Mouse (Mus musculus) forebrain, embryonic 15.5 days (tissue): ENCODE data around the gene Zfp747. TPM values are rescaled to one million over a fixed set of nuclear protein-coding genes. Genes with fewer than 3 reads are reported as not detected.
A peak's percentile ranks its signal among the peaks of the same experiment; 100 is the strongest.
"Not testable (repeated sequence)": the region's sequence is repeated elsewhere in the genome, so short reads cannot be mapped to it uniquely, and the experiment has no call there.

ENCODE experiments used
- ATAC-seq: fragments of 200-750 bp; cut with Nextera tagmentation; replicated peaks from 2 replicates; pipeline ENCODE4 v1.8.0; 2017; ENCODE audit warnings: mild to moderate bottlenecking, moderate TSS enrichment, moderate library complexity
- H3K27ac ChIP-seq: fragments of 300-500 bp; sonication (generic); replicated peaks from 2 replicates; pipeline ENCODE4 v1.5.1; 2015; ENCODE audit warnings: mild to moderate bottlenecking, inconsistent platforms
- H3K27me3 ChIP-seq: fragments of 300-500 bp; sonication (generic); 2 replicates; pipeline ENCODE4 v1.6.1; 2015; ENCODE audit warnings: inconsistent platforms
- H3K36me3 ChIP-seq: fragments of 300-500 bp; sonication (generic); 2 replicates; pipeline ENCODE4 v1.6.1; 2015; ENCODE audit warnings: mild to moderate bottlenecking, inconsistent platforms
- H3K4me1 ChIP-seq: fragments of 300-500 bp; sonication (generic); 2 replicates; pipeline ENCODE4 v1.6.1; 2015; ENCODE audit warnings: inconsistent platforms
- H3K4me2 ChIP-seq: fragments of 300-500 bp; sonication (generic); replicated peaks from 2 replicates; pipeline ENCODE4 v1.6.1; 2015; ENCODE audit warnings: mild to moderate bottlenecking, inconsistent platforms
- H3K4me3 ChIP-seq: fragments of 300-500 bp; sonication (generic); 2 replicates; pipeline ENCODE4 v1.5.1; 2015; ENCODE audit warnings: mild to moderate bottlenecking, inconsistent platforms
- H3K9ac ChIP-seq: fragments of 300-500 bp; sonication (generic); replicated peaks from 2 replicates; pipeline ENCODE4 v1.6.1; 2015; ENCODE audit warnings: mild to moderate bottlenecking, inconsistent platforms
- H3K9me3 ChIP-seq: fragments of 300-500 bp; sonication (generic); 2 replicates; pipeline ENCODE4 v1.6.1; 2016; ENCODE audit warnings: inconsistent platforms
- WGBS: fragments of 180-500 bp; shearing (Covaris S2); methylation state at CpG from one replicate; pipeline ENCODE4 v1.1.7; 2015; ENCODE audit warnings: mixed read lengths; 5-methylcytosine and 5-hydroxymethylcytosine counted together
- polyA plus RNA-seq: library from polyadenylated mRNA; unstranded; fragments of >200 nt; fragmentation: Nextera tagmentation; extraction: Ambion mirVana; gene quantifications from 2 replicates; pipeline ENCODE4 v1.2.1, GENCODE M21; 2015

Zfp747 gene
- 7.6 and 8.9 TPM in 2 replicates for polyA plus RNA-seq

DNA sequence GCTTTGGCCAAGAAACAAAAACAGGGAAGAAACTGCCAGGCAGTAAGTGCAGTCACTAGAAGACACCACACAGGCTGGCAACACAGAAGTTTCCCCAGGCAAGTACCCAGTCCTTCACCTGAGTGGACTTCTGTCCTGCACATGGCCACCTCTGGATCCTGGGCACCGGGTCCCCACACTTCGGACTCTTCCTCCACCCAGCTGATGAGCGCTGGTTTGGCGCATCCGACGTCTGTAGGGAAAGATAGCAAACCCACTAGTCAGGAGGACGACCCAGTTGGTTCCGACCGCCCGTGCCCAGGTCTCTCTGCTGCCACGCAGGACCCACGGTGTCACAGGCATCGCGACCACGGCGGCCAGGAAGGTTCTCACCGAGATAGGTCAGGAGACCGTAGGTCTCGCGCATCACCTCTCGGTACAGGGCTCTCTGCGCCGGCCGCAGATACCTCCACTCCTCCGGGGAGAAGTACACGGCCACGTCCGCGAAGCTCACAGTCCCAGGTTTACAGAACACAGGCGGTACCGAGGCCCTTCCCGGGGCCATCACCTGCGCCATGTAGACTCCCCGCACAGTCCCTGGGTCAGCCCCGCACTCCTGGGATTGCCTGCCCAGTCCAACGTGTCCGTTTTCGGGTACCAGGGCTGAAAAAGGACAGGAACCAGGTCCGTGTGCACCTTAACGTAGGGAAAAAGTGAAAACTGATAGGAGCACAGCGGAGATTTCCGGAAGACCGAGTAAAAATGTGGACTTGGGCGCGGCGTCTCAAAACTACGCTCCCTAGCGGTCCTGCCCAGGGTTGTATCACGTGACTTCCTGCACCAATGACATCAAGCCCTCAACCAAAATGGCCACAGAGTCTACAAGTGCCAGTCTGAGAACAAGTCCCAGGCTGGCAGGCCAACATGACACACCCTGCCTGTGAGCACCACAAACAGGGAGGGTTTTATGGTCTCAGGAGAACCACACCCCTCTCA is at the start of gene Zfp747:
Zfp747 (minus strand) TSS at position 780 of the 975 bp plus-strand sequence.
- peak within 1 kb of the TSS; percentile 78 for H3K4me2 ChIP-seq
- H3K27me3 ChIP-seq, H3K9me3 ChIP-seq, H3K36me3 ChIP-seq, H3K4me1 ChIP-seq: not testable (repeated sequence)
- H3K4me3 ChIP-seq, result peak within 1 kb of the TSS; percentile 76
- 2% methylated on average over 49 of the region's 49 CpGs for WGBS
- peak within 1 kb of the TSS; percentile 75 for H3K9ac ChIP-seq
- H3K27ac ChIP-seq, result peak within 1 kb of the TSS; percentile 75
- peak; percentile 93 for ATAC-seq

DNA sequence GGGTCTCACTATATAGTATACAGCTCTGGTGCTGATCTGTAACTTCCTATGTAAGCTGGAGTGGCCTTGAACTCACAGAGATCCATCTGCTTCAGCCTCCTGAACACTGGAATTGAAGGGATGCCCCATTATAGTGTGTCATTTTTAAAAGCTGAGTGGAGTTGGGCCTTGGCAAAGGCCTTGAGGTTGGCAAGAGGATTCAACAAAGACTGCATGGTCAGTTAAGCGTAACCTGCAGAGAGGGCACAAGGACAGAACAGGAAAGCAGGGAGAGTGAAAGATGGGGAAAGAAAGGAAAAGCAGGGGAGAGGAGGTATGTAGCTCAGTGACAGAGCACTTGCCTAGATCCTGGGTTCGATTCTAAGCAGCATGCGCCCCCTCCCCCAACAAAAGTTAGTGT is 49.4 kb upstream of the Zfp747 start:
- H3K27me3 ChIP-seq, result peaks cover 12% of the 10 kb centered on the region
- H3K36me3 ChIP-seq, result no peaks in the 10 kb centered on the region
- no peak overlapping the region for H3K4me3 ChIP-seq
- H3K9me3 ChIP-seq, result no peaks in the 10 kb centered on the region
- H3K9ac ChIP-seq, result no peak overlapping the region
- no peak overlapping the region for H3K27ac ChIP-seq
- ATAC-seq, result no peak
- no peak overlapping the region for H3K4me2 ChIP-seq
- H3K4me1 ChIP-seq, result peaks cover 16% of the 10 kb centered on the region
- WGBS, result 87% methylated on average over 3 of the region's 3 CpGs

DNA sequence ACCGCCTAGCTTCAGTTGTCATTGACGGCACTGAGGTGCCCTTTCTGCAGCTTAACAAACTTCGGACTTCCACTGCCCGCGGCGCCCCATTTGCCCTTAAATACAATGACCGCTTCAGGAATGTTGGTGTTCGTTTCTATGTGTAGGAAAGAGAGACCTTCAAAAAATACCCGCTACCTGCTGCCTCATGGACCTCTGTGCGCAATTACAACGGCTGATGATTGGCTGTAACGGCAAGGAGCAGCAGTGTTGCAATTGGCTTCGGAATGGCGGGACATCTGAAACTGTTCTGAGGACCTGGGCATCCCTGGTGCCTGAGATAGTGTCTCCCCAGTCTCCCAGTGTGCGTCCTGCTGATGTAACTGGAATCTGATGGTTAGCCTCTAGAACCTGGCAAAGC is 46.4 kb upstream of the Zfp747 start:
- H3K9ac ChIP-seq, result peak overlapping the region; percentile 92
- peak overlapping the region; percentile 98 for H3K4me2 ChIP-seq
- H3K4me3 ChIP-seq, result peak overlapping the region; percentile 74
- H3K9me3 ChIP-seq, result no peaks in the 10 kb centered on the region
- no peaks in the 10 kb centered on the region for H3K36me3 ChIP-seq
- H3K27ac ChIP-seq, result peak overlapping the region; percentile 79
- peaks cover 16% of the 10 kb centered on the region for H3K4me1 ChIP-seq
- H3K27me3 ChIP-seq, result peaks cover 12% of the 10 kb centered on the region
- WGBS, result 1% methylated on average over 15 of the region's 15 CpGs
- ATAC-seq, result peak; percentile 67

DNA sequence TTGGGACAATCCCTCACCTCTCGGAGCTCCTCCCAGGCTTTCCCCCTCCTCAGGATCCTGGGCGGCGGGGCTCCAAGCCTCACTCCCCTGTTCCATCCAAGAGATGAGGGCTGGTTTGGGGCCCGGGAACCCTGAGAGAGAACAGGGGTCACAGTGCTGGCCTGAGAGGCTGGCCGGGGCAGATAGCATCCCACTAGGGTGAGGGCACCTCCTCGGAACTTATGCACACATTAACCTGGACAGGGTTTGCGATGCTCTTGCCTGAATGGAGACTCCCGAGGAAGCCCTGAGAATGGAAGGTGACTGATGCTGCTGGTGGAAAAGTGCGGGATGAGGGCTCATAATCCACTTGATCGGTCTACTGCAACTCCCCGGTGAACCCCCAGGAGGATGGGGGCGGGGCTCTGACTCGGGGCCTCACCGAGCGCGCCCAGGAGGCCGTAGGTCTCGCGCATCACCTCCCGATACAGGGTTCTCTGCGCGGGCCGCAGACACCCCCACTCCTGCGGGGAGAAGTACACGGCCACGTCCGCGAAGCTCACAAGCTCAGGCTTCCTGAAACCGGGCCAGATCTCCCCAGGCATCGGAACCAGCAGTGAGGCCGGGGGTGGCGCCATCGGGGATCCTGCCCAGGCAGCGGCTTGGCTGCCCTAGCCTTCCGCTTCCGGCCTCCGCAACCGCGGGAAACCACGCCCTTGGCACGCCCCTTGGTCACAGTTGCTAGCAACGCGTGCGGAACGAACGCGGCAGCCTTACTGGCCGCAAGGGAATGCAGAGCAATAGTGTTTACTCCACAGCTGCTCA is 45.7 kb upstream of the Zfp747 start, which contains the start of gene Zfp688:
Zfp688 (minus strand) TSS at position 681 of the 804 bp plus-strand sequence.
- H3K27ac ChIP-seq, result peak within 1 kb of the TSS; percentile 79
- H3K4me2 ChIP-seq, result peak within 1 kb of the TSS; percentile 98
- peak within 1 kb of the TSS; percentile 74 for H3K4me3 ChIP-seq
- H3K27me3 ChIP-seq, result peaks cover 12% of the 10 kb centered on the region
- H3K4me1 ChIP-seq, result peaks cover 16% of the 10 kb centered on the region
- no peaks in the 10 kb centered on the region for H3K36me3 ChIP-seq
- H3K9ac ChIP-seq, result peak within 1 kb of the TSS; percentile 92
- ATAC-seq, result peak; percentile 97
- 1% methylated on average over 48 of the region's 48 CpGs for WGBS
- no peaks in the 10 kb centered on the region for H3K9me3 ChIP-seq

DNA sequence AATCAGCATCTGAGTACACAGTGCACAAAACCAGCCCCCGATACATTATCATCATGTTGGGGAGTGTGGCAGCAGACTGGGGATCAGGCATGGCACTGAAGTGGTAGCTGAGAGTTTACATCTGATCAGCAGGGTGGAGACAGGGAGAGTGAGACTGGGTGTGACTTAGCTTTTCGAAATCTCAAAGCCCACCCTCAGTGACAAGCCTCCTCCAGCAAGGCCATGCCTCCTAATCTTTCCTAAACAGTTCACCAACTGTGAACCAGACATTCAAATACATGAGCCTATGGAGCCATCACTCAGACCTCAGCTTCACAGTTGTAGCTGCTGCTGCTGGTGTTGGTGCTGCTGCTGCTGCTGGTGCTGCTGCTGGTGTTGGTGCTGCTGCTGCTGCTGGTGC is 35.6 kb upstream of the Zfp747 start:
- WGBS, result 77% methylated on average over 2 of the region's 2 CpGs
- H3K27ac ChIP-seq, result no peak overlapping the region
- H3K4me2 ChIP-seq, result no peak overlapping the region
- 0 out of 2 replicates have a peak, but pooled peaks cover under 1% of the 10 kb centered on the region for H3K4me1 ChIP-seq
- no peak for ATAC-seq
- no peaks in the 10 kb centered on the region for H3K27me3 ChIP-seq
- H3K36me3 ChIP-seq, result no peaks in the 10 kb centered on the region
- H3K9me3 ChIP-seq, result no peaks in the 10 kb centered on the region
- no peak overlapping the region for H3K9ac ChIP-seq
- no peak overlapping the region for H3K4me3 ChIP-seq

DNA sequence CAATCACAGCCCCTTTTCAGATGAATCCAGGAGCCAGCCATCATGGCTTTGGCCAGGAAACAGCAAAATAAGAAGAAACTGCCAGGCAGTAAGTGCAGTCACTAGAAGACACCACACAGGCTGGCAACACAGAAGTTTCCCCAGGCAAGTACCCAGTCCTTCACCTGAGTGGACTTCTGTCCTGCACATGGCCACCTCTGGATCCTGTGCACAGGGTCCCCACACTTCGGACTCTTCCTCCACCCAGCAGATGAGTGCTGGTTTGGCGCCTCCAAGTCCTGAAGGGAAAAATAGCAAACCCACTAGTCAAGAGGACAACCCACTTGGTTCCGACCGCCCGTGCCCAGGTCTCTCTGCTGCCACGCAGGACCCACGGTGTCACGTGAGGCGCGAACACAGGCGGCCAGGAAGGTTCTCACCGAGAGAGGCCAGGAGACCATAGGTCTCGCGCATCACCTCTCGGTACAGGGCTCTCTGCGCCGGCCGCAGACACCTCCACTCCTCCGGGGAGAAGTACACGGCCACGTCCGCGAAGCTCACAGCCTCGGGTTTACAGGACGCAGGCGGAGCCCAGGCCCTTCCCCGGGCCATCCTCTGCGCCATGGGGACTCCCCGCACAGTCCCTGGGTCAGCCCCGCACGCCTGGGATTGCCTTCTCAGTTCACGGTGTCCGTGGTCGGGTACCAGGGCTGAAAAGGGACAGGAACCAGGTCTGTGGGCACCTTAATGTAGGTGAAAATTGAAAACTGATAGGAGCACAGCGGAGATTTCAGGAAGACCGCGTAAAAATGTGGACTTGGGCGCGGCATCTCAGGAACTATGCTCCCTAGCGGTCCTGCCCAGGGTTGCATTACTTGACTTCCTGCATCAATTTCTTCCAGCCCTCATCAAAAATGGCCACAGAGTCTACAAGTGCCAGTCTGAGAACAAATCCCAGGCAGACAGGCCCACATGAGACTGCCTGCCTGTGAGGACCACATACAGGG is 30.4 kb upstream of the Zfp747 start, which contains the start of gene Zfp764:
Zfp764 (minus strand) TSS at position 821 of the 986 bp plus-strand sequence.
- not testable (repeated sequence) for H3K36me3 ChIP-seq, H3K9me3 ChIP-seq, H3K4me1 ChIP-seq, H3K27me3 ChIP-seq
- ATAC-seq, result peak; percentile 88
- 5% methylated on average over 40 of the region's 40 CpGs for WGBS
- H3K27ac ChIP-seq, result peak within 1 kb of the TSS; percentile 75
- H3K4me3 ChIP-seq, result peak within 1 kb of the TSS; percentile 54
- H3K9ac ChIP-seq, result peak within 1 kb of the TSS; percentile 73
- peak within 1 kb of the TSS; percentile 95 for H3K4me2 ChIP-seq

DNA sequence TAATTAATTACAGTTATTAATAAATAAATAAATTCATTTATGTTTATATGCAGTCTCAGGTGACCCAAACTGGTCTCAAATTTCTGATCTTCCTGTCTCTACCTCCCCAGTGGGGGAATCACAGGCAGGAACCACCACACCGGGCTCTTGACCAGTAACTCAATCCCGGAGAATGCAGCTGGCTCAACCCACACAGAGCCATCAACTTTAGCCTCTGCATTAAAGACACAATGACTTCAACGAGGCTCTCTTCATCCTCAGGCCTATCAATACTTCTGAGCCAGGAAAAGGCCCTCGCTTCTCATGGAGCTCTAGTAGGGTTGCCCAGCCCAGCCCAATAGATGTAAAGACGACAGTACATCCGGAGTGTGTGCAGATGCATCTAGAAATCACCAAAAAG is 28.3 kb upstream of the Zfp747 start:
- H3K27ac ChIP-seq, H3K4me2 ChIP-seq, H3K27me3 ChIP-seq, H3K9me3 ChIP-seq, H3K36me3 ChIP-seq, H3K4me3 ChIP-seq, ATAC-seq, H3K4me1 ChIP-seq, H3K9ac ChIP-seq: not testable (repeated sequence)
- 98% methylated on average over 6 of the region's 6 CpGs for WGBS

DNA sequence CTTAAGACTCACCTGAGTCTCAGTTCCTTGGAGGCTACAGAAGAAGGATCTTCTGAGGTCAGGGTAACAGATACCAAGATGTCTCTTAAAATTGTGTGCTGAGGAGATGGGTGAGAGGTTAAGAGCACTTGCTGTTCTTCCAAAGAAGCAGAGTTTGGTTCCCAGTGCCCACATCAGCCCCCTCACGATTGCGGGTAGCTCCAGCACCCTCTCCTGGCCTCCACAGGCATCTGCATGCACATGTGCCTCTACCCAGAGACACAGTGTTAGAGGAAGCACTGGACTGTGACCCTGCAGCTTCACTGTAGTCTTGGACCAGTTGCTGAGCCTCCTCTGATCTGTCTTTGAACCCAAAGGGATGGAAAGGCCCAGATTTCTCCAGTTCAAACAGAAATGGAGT is 27.1 kb upstream of the Zfp747 start:
- H3K27ac ChIP-seq, result no peak overlapping the region
- no peak overlapping the region for H3K4me3 ChIP-seq
- peaks cover 8% of the 10 kb centered on the region for H3K4me1 ChIP-seq
- no peaks in the 10 kb centered on the region for H3K27me3 ChIP-seq
- ATAC-seq, result no peak
- no peak overlapping the region for H3K4me2 ChIP-seq
- no peak overlapping the region for H3K9ac ChIP-seq
- no peaks in the 10 kb centered on the region for H3K36me3 ChIP-seq
- 53% methylated on average over 2 of the region's 2 CpGs for WGBS
- H3K9me3 ChIP-seq, result no peaks in the 10 kb centered on the region

DNA sequence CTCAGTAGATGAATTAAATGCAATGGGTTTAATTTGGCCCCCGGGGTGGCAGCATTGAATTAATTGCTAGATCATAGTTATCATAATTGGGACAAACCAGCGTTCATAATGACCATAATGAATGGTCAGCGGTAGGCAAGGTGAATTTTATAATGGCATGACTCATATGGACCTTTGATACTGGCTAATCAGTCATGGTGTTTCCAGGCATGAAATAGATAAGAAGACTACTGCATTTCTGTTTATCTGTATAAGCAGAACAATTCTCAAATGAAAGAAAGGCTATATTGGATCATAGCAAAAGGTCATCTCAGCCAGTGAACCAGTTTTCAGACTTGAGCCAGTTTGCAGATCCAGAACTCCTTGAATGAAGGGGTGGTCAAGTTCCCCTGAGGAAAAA is 24.5 kb upstream of the Zfp747 start:
- H3K4me2 ChIP-seq, result no peak overlapping the region
- H3K4me3 ChIP-seq, result no peak overlapping the region
- no peaks in the 10 kb centered on the region for H3K36me3 ChIP-seq
- no peaks in the 10 kb centered on the region for H3K4me1 ChIP-seq
- no peaks in the 10 kb centered on the region for H3K27me3 ChIP-seq
- no peak overlapping the region for H3K27ac ChIP-seq
- H3K9me3 ChIP-seq, result no peaks in the 10 kb centered on the region
- H3K9ac ChIP-seq, result no peak overlapping the region
- WGBS, result 59% methylated on average over 3 of the region's 3 CpGs
- no peak for ATAC-seq

DNA sequence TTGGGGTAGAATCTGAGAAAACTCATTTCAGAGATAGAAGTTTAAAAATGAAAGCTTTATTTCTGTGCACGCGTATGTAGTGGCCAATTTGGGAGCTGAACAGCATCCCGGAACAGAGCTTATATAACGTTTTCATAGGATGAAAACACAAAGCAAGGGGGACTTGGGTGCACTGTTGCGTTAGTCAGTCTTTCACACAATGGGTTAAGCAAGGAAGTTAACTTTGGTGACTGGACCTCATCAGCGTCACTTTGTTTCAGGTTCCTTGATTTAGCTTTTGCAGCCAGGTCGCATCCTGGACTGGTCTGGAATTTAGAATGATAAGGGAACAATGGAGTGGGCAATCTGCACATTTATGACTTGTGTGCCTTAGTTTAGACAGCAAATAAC is 18.1 kb upstream of the Zfp747 start:
- WGBS, result 20% methylated on average over 7 of the region's 7 CpGs
- peak overlapping the region; percentile 71 for H3K4me3 ChIP-seq
- 0 out of 2 replicates have a peak, but pooled peaks have one; percentile 18 for ATAC-seq

More for the DNA sequence above, 18.1 kb upstream of the Zfp747 start:
- Histone ChIP-seq H3K4me2 (peak overlapping the region; percentile 88), H3K27me3 (no peaks in the 10 kb centered on the region), H3K36me3 (peaks cover 5% of the 10 kb centered on the region), H3K4me1 (peaks cover 16% of the 10 kb centered on the region), H3K9ac (peak overlapping the region; percentile 57), H3K27ac (peak overlapping the region; percentile 79), H3K9me3 (no peaks in the 10 kb centered on the region)
